Mouse (Mus musculus): ENCODE measurements around the gene Cby3. TPM values are rescaled to one million over a fixed set of nuclear protein-coding genes. Genes with fewer than 3 reads are reported as not detected.

Gene Cby3
- total RNA-seq, 2 experiments from 2014 or later, result not detected

GRCm38 (mm10) chr11:50402481-50402880 is 48.2 kb downstream of the Cby3 start:
- DNase-seq, result no peak
- Histone ChIP-seq H3K4me3 (no peak overlapping the region), H3K27ac (no peak overlapping the region)
- TF ChIP-seq CTCF (IDR thresholded peaks at IDR 0.05), result no peak
- intact Hi-C loops (cut with DNase I), result no loop called here

- peak; percentile 61 for DNase-seq
- intact Hi-C loops (cut with DNase I), result no loop called here
- no peak for TF ChIP-seq CTCF (IDR thresholded peaks at IDR 0.05)
- 0 out of 2 replicates have a peak overlapping the region, but pooled peaks have one; percentile 12 for H3K27ac ChIP-seq
- no peak overlapping the region for H3K4me3 ChIP-seq
Measured at GRCm38 (mm10) chr11:50403367-50404014, 49.2 kb downstream of the Cby3 start.

GRCm38 (mm10) chr11:50407235-50407634 is 53.0 kb downstream of the Cby3 start:
- intact Hi-C loops (cut with DNase I), result no loop called here
- Histone ChIP-seq H3K27ac (no peak overlapping the region), H3K4me3 (no peak overlapping the region)
- DNase-seq, result no peak
- TF ChIP-seq CTCF (IDR thresholded peaks at IDR 0.05), result no peak

Small RNA genes lying within 50 kb of the gene (microRNA-seq; reads per million reads assigned to microRNA genes)
- gene Mir804, result not detected

Other genes with a start within 250 kb of the Cby3 start
- 10 to 100 TPM; 25.3 to 28.6 TPM for gene Tbc1d9b, start 223.1 kb upstream of the Cby3 start, total RNA-seq (2021)
- 1 to 10 TPM; 2.4 to 3.1 TPM for gene Mrnip, start 180.0 kb upstream of the Cby3 start, total RNA-seq (2021)
- gene Sqstm1, start 143.6 kb upstream of the Cby3 start, total RNA-seq (2021), result 100 to 1,000 TPM; 376 to 655 TPM
- 10 to 100 TPM; 33.9 to 40.7 TPM for gene Mgat4b, start 143.6 kb upstream of the Cby3 start, total RNA-seq (2021)
- gene Ltc4s, start 115.8 kb upstream of the Cby3 start, total RNA-seq (2021), result 1 to 10 TPM; 2.1 to 3.2 TPM
- gene Maml1, start 62.2 kb upstream of the Cby3 start, total RNA-seq (2021), result 1 to 10 TPM; 6.6 to 7.1 TPM
- gene Canx, start 28.8 kb upstream of the Cby3 start, total RNA-seq (2021), result 100 to 1,000 TPM in 1 of 2 experiments, 10 to 100 TPM in 1; 94.2 to 123 TPM
- gene Hnrnph1, start 22.5 kb downstream of the Cby3 start, total RNA-seq (2021), result 100 to 1,000 TPM; 109 to 114 TPM
- gene Rufy1, start 76.7 kb downstream of the Cby3 start, total RNA-seq (2021), result 10 to 100 TPM; 24.3 to 27.0 TPM
- gene Adamts2, start 247.6 kb downstream of the Cby3 start, total RNA-seq (2021), result 1 to 10 TPM; 6.1 to 9.8 TPM

Data from gastrocnemius, adult 2 months (tissue).